ENCODE assay signal across 9 mouse cellular contexts in the genomic region with DNA sequence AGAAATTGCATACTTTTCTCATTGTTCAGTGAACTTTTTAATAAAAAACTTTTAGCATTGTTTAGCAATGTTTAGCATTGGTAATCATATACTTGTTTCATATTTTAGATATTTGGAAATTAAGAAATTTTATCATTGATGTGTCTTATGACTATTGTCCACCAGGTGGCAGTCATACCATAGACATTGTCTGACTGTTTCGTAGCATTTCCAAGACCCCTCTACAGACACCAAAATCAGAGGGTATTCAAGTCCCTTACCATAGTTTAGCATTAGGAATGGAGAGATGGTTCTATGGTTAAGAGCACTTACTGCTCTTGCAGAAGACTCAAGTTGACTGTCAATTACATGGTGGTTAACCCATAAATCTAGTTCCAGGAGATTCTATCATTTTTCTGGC. TPM values are rescaled to one million over a fixed set of nuclear protein-coding genes. Genes with fewer than 3 reads are reported as not detected.
DNase-seq lines count a peak whose midpoint lies in the region; ATAC-seq and TF ChIP-seq lines count a peak whose summit lies in the region.
"Had no signal": no experiment of that assay in that cellular context is flagged by ENCODE, and none has a peak within 500 bp of the region (broad histone marks: within the 10 kb centered on the region; RNA-seq: fewer than 3 reads in every experiment).

No protein-coding gene starts in this region.

- WGBS in forebrain, embryonic 14.5 days, result 16% methylated on average over 1 of the region's 1 CpGs
- WGBS in forebrain, embryonic 12.5 days, result 16% methylated on average over 1 of the region's 1 CpGs
- 18% methylated on average over 1 of the region's 1 CpGs for WGBS in liver, postnatal 0 days (ENCODE audit: insufficient replicate concordance)
- WGBS in liver, embryonic 12.5 days (ENCODE audit: insufficient replicate concordance), result 26% methylated on average over 1 of the region's 1 CpGs

- TF ChIP-seq EP300 in liver, postnatal 0 days (IDR thresholded peaks at IDR 0.05; ENCODE audit: low read depth), result no peak

- H3K9me3 ChIP-seq in forebrain, embryonic 14.5 days (replicated peaks; ENCODE audit: control insufficient read depth, low read length), result no peaks in the 10 kb centered on the region
- no peaks in the 10 kb centered on the region for H3K9me3 ChIP-seq in forebrain, embryonic 12.5 days
- no peaks in the 10 kb centered on the region for H3K9me3 ChIP-seq in liver, postnatal 0 days (ENCODE audit: low read length)
- no peaks in the 10 kb centered on the region for H3K9me3 ChIP-seq in liver, embryonic 12.5 days (replicated peaks)

- H3K27ac ChIP-seq in forebrain, embryonic 14.5 days (ENCODE audit: low read depth, low read length), result no peak overlapping the region
- H3K27ac ChIP-seq in forebrain, embryonic 12.5 days, result no peak overlapping the region
- H3K27ac ChIP-seq in liver, postnatal 0 days (ENCODE audit: low read depth), result no peak overlapping the region
- H3K27ac ChIP-seq in liver, embryonic 12.5 days, result no peak overlapping the region

- no peaks in the 10 kb centered on the region for H3K27me3 ChIP-seq in forebrain, embryonic 14.5 days (replicated peaks; ENCODE audit: control insufficient read depth, insufficient read depth, low read length)
- H3K27me3 ChIP-seq in forebrain, embryonic 12.5 days, result no peaks in the 10 kb centered on the region
- H3K27me3 ChIP-seq in liver, postnatal 0 days (ENCODE audit: insufficient read depth, low read length), result no peaks in the 10 kb centered on the region
- H3K27me3 ChIP-seq in liver, embryonic 12.5 days (replicated peaks), result no peaks in the 10 kb centered on the region

- peak; percentile 66 for TF ChIP-seq CTCF in liver, postnatal 0 days (IDR thresholded peaks at IDR 0.05; ENCODE audit: low read depth)

- no peaks in the 10 kb centered on the region for H3K4me1 ChIP-seq in forebrain, embryonic 14.5 days (ENCODE audit: control insufficient read depth, insufficient read depth, low read length)
- no peaks in the 10 kb centered on the region for H3K4me1 ChIP-seq in forebrain, embryonic 12.5 days
- no peaks in the 10 kb centered on the region for H3K4me1 ChIP-seq in liver, postnatal 0 days (ENCODE audit: insufficient read depth)
- no peaks in the 10 kb centered on the region for H3K4me1 ChIP-seq in liver, embryonic 12.5 days

- H3K4me2 ChIP-seq in forebrain, embryonic 14.5 days (ENCODE audit: low read length), result no peak overlapping the region
- no peak overlapping the region for H3K4me2 ChIP-seq in forebrain, embryonic 12.5 days
- no peak overlapping the region for H3K4me2 ChIP-seq in liver, postnatal 0 days (ENCODE audit: low read depth, low read length)
- no peak overlapping the region for H3K4me2 ChIP-seq in liver, embryonic 12.5 days

- DNase-seq in forebrain, embryonic 14.5 days (ENCODE audit: low spot score), result peak; percentile 69
- DNase-seq in liver, postnatal 0 days, result no peak
- peak; percentile 6 for DNase-seq in brain, embryonic 18.5 days (ENCODE audit: low read depth, low spot score)
- peak; percentile 51 for DNase-seq in naive thymus-derived CD4-positive, alpha-beta T cell, adult 2 months (ENCODE audit: low read depth)
- no peak for DNase-seq in thymus, postnatal 25 days
- no peak for DNase-seq in spleen, postnatal 4 days (ENCODE audit: low spot score in 2 of 2)
- DNase-seq: left cerebral cortex, postnatal 4 days had no signal

- H3K9ac ChIP-seq in forebrain, embryonic 14.5 days (ENCODE audit: low read length), result no peak overlapping the region
- no peak overlapping the region for H3K9ac ChIP-seq in forebrain, embryonic 12.5 days
- no peak overlapping the region for H3K9ac ChIP-seq in liver, postnatal 0 days (replicated peaks)
- H3K9ac ChIP-seq in liver, embryonic 12.5 days, result no peak overlapping the region

- no peak overlapping the region for H3K4me3 ChIP-seq in forebrain, embryonic 14.5 days (ENCODE audit: low read depth, low read length)
- H3K4me3 ChIP-seq in forebrain, embryonic 12.5 days (replicated peaks), result no peak overlapping the region
- no peak overlapping the region for H3K4me3 ChIP-seq in liver, postnatal 0 days (ENCODE audit: low read depth, low read length)
- no peak overlapping the region for H3K4me3 ChIP-seq in liver, embryonic 12.5 days

- no peak for ATAC-seq in forebrain, embryonic 14.5 days
- ATAC-seq in forebrain, embryonic 12.5 days (ENCODE audit: low FRiP score), result no peak
- ATAC-seq in liver, postnatal 0 days, result no peak
- no peak for ATAC-seq in liver, embryonic 12.5 days

- no peaks in the 10 kb centered on the region for H3K36me3 ChIP-seq in forebrain, embryonic 14.5 days (ENCODE audit: control insufficient read depth, insufficient read depth, low read length)
- H3K36me3 ChIP-seq in forebrain, embryonic 12.5 days (replicated peaks), result no peaks in the 10 kb centered on the region
- H3K36me3 ChIP-seq in liver, postnatal 0 days (replicated peaks; ENCODE audit: insufficient read depth, low read length), result no peaks in the 10 kb centered on the region
- no peaks in the 10 kb centered on the region for H3K36me3 ChIP-seq in liver, embryonic 12.5 days

RNA-seq across cellular contexts. Expression of a gene that starts 39.5 kb away (rescaled TPM):
- polyA plus RNA-seq in forebrain, embryonic 14.5 days (2014; fragmentation: Nextera tagmentation; extraction: Ambion mirVana), result 27.5 and 35.0 TPM in 2 replicates
- polyA plus RNA-seq in forebrain, embryonic 12.5 days (2016; fragmentation: Nextera tagmentation; extraction: Ambion mirVana), result 74.8 and 78.0 TPM in 2 replicates
- polyA plus RNA-seq in liver, postnatal 0 days (2015; fragmentation: Nextera tagmentation; extraction: Ambion mirVana), result 14.1 and 15.2 TPM in 2 replicates
- 50.1 TPM in 2 replicates for polyA plus RNA-seq in liver, embryonic 12.5 days (2016; fragmentation: Nextera tagmentation; extraction: Ambion mirVana)

Comparison
In these comparisons a context has a peak if more than half of its experiments do, and no peak if none do; other contexts are left out.
1. DNase-seq: peak in forebrain, embryonic 14.5 days (single experiment), brain, embryonic 18.5 days (single experiment) and naive thymus-derived CD4-positive, alpha-beta T cell, adult 2 months (single experiment); none in liver, postnatal 0 days (single experiment), thymus, postnatal 25 days (single experiment) and spleen, postnatal 4 days (0 of 2).